ENCODE assay signal across 13 mouse cellular contexts in the genomic region with DNA sequence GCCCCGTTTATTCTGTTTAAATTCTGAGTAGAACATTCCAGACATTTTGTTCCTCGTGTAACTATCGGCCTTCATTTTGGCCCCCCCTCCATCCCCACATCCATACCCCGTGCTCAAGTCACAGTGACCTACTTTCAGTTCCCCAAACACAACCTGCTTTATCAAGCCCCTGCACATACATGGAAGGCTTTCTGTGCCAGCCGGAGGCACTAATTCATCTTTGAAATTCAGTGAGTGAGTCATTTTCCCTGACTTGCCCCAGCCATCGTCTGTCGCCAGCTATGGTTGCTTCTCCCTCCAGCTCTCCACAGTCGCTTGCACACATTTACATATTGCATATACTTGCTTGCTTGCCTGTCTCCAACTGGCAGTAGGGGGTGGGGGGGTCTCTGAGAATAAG. TPM values are rescaled to one million over a fixed set of nuclear protein-coding genes. Genes with fewer than 3 reads are reported as not detected.
DNase-seq lines count a peak whose midpoint lies in the region; ATAC-seq and TF ChIP-seq lines count a peak whose summit lies in the region.
"Had no signal": no experiment of that assay in that cellular context is flagged by ENCODE, and none has a peak within 500 bp of the region (broad histone marks: within the 10 kb centered on the region; RNA-seq: fewer than 3 reads in every experiment).

No protein-coding gene starts in this region.

- no peak for ATAC-seq in lung, postnatal 0 days

- no peak overlapping the region for H3K4me2 ChIP-seq in lung, postnatal 0 days (replicated peaks; ENCODE audit: low read depth, low read length)
- H3K4me2 ChIP-seq: liver, embryonic 15.5 days; neural tube, embryonic 13.5 days had no signal

- no peaks in the 10 kb centered on the region for H3K36me3 ChIP-seq in lung, postnatal 0 days (ENCODE audit: insufficient read depth, low read length)
- no peaks in the 10 kb centered on the region for H3K36me3 ChIP-seq in splenic B cell, adult 2 months (ENCODE audit: control insufficient read depth, insufficient read depth, low read length, poor library complexity, severe bottlenecking)
- no peaks in the 10 kb centered on the region for H3K36me3 ChIP-seq in hindbrain, embryonic 10.5 days
- H3K36me3 ChIP-seq: neural tube, embryonic 13.5 days had no signal

- intact Hi-C loops in left cerebral cortex, postnatal 36 days (cut with DNase I), result loop anchor here (10.0 kb wide), 2 partner anchors 292 to 762 kb away; a partner anchor contains a TSS

- H3K27me3 ChIP-seq in lung, postnatal 0 days (replicated peaks; ENCODE audit: insufficient read depth, low read length), result no peaks in the 10 kb centered on the region
- no peaks in the 10 kb centered on the region for H3K27me3 ChIP-seq in splenic B cell, adult 2 months (ENCODE audit: control insufficient read depth, insufficient read depth, low read length, poor library complexity, severe bottlenecking)
- no peaks in the 10 kb centered on the region for H3K27me3 ChIP-seq in hindbrain, embryonic 10.5 days (ENCODE audit: insufficient read depth, poor library complexity, severe bottlenecking)
- H3K27me3 ChIP-seq: liver, embryonic 15.5 days; neural tube, embryonic 13.5 days had no signal

- no peak overlapping the region for H3K4me3 ChIP-seq in lung, postnatal 0 days (ENCODE audit: low read depth, low read length)
- no peak overlapping the region for H3K4me3 ChIP-seq in lung, adult 2 months (replicated peaks; ENCODE audit: extremely low read depth, low read depth, low read length)
- no peak overlapping the region for H3K4me3 ChIP-seq in hindbrain, embryonic 10.5 days
- H3K4me3 ChIP-seq: liver, embryonic 15.5 days; neural tube, embryonic 13.5 days had no signal

- TF ChIP-seq CTCF in lung, postnatal 0 days (IDR thresholded peaks at IDR 0.05), result no peak
- TF ChIP-seq CTCF in lung, adult 2 months (IDR thresholded peaks at IDR 0.05; ENCODE audit: insufficient read depth, low read length), result no peak

- DNase-seq in lung, postnatal 0 days (ENCODE audit: low spot score), result peak; percentile 9
- no peak for DNase-seq in lung, adult 2 months
- DNase-seq in adrenal gland, adult 8-10 months, result peak; percentile 17
- DNase-seq in left cerebral cortex, postnatal 36 days (ENCODE audit: low spot score in 2 of 2), result peak; percentile 18 to 49
- peak; percentile 73 for DNase-seq in splenic B cell, adult 2 months (ENCODE audit: low read depth, low spot score)
- no peak for DNase-seq in thymus, adult 18-20 months
- no peak for DNase-seq in heart, adult 11 months
- DNase-seq in hindbrain, embryonic 10.5 days (ENCODE audit: low spot score), result no peak
- DNase-seq: cerebellum, postnatal 36 days; gastrocnemius, postnatal 14 days; kidney, adult 9 months had no signal

- no peak for TF ChIP-seq POLR2A in lung, adult 2 months (IDR thresholded peaks at IDR 0.05; ENCODE audit: borderline replicate concordance, extremely low read depth, low read depth, low read length)

- no peak overlapping the region for H3K27ac ChIP-seq in lung, postnatal 0 days (ENCODE audit: low read length)
- no peak overlapping the region for H3K27ac ChIP-seq in hindbrain, embryonic 10.5 days
- H3K27ac ChIP-seq: liver, embryonic 15.5 days; neural tube, embryonic 13.5 days had no signal

- no peaks in the 10 kb centered on the region for H3K9me3 ChIP-seq in lung, postnatal 0 days (ENCODE audit: low read length)
- no peaks in the 10 kb centered on the region for H3K9me3 ChIP-seq in hindbrain, embryonic 10.5 days
- H3K9me3 ChIP-seq: liver, embryonic 15.5 days; neural tube, embryonic 13.5 days had no signal

- no peak for TF ChIP-seq EP300 in lung, postnatal 0 days (IDR thresholded peaks at IDR 0.05)

- WGBS in lung, postnatal 0 days, result 42% methylated on average over 8 of the region's 8 CpGs
- 48% methylated on average over 8 of the region's 8 CpGs for WGBS in lung, adult 2 months
- 76% methylated on average over 8 of the region's 8 CpGs for WGBS in hindbrain, embryonic 10.5 days

- H3K9ac ChIP-seq in lung, postnatal 0 days (replicated peaks; ENCODE audit: low read depth), result no peak overlapping the region
- H3K9ac ChIP-seq: liver, embryonic 15.5 days; neural tube, embryonic 13.5 days had no signal

- no peaks in the 10 kb centered on the region for H3K4me1 ChIP-seq in lung, postnatal 0 days (ENCODE audit: insufficient read depth, low read depth, low read length)
- H3K4me1 ChIP-seq in lung, adult 2 months (ENCODE audit: control insufficient read depth, insufficient read depth, low read length), result no peaks in the 10 kb centered on the region; the same call in 1 of the 2 replicates
- H3K4me1 ChIP-seq in hindbrain, embryonic 10.5 days (replicated peaks), result peaks cover 16% of the 10 kb centered on the region

RNA-seq across cellular contexts. Expression of a gene that starts 3.6 kb away (rescaled TPM):
- polyA plus RNA-seq in lung, postnatal 0 days (2015; fragmentation: Nextera tagmentation; extraction: Ambion mirVana), result 3.2 and 3.5 TPM in 2 replicates
- polyA plus RNA-seq in lung, adult 2 months (2012; rRNA removed), result 0.12 and 0.44 TPM in 2 replicates
- 1 to 10 TPM in 3 of 4 experiments, under 1 TPM in 1; 0.44 to 1.8 (median 1.0) TPM for total RNA-seq in adrenal gland, adult 8-10 months (2022)
- 1 to 10 TPM in 1 of 2 experiments, under 1 TPM in 1; 0.79 to 1.1 TPM for total RNA-seq in left cerebral cortex, postnatal 36 days (2021)
- polyA plus RNA-seq in hindbrain, embryonic 10.5 days (2016; fragmentation: Nextera tagmentation; extraction: Ambion mirVana), result 41.8 and 58.7 TPM in 2 replicates

RNA-seq across cellular contexts. Expression of a gene that starts 19.8 kb away (rescaled TPM):
- polyA plus RNA-seq in lung, postnatal 0 days (2015; fragmentation: Nextera tagmentation; extraction: Ambion mirVana), result 5.6 and 6.1 TPM in 2 replicates
- polyA plus RNA-seq in lung, adult 2 months (2012; rRNA removed), result 2.9 and 4.2 TPM in 2 replicates
- 1 to 10 TPM; 4.9 to 9.2 (median 7.6) TPM for total RNA-seq in adrenal gland, adult 8-10 months (2022)
- total RNA-seq in left cerebral cortex, postnatal 36 days (2021), result 1 to 10 TPM; 5.1 to 7.5 TPM
- 1.8 and 2.8 TPM in 2 replicates for polyA plus RNA-seq in hindbrain, embryonic 10.5 days (2016; fragmentation: Nextera tagmentation; extraction: Ambion mirVana)

RNA-seq across cellular contexts. Expression of a gene that starts 56.5 kb away (rescaled TPM):
- polyA plus RNA-seq in lung, postnatal 0 days (2015; fragmentation: Nextera tagmentation; extraction: Ambion mirVana), result 2.6 and 3.0 TPM in 2 replicates
- polyA plus RNA-seq in lung, adult 2 months (2012; rRNA removed), result 13.5 and 15.2 TPM in 2 replicates
- total RNA-seq in adrenal gland, adult 8-10 months (2022), result 10 to 100 TPM; 17.6 to 23.7 (median 20.0) TPM
- 10 to 100 TPM; 71.5 to 80.3 TPM for total RNA-seq in left cerebral cortex, postnatal 36 days (2021)
- 2.3 and 2.4 TPM in 2 replicates for polyA plus RNA-seq in hindbrain, embryonic 10.5 days (2016; fragmentation: Nextera tagmentation; extraction: Ambion mirVana)

Comparison
In these comparisons a context has a peak if more than half of its experiments do, and no peak if none do; other contexts are left out.
1. DNase-seq: peak in lung, postnatal 0 days (single experiment), adrenal gland, adult 8-10 months (single experiment), left cerebral cortex, postnatal 36 days (2 of 2) and splenic B cell, adult 2 months (single experiment); none in lung, adult 2 months (single experiment), thymus, adult 18-20 months (0 of 2), heart, adult 11 months (single experiment) and hindbrain, embryonic 10.5 days (single experiment).